Mouse (Mus musculus): ENCODE results near the gene Srrm2.

GRCm38 (mm10) chr17:23748631-23749391, 41.5 kb upstream of the Srrm2 start:
- TF ChIP-seq POLR2A (IDR thresholded peaks at IDR 0.05; ENCODE audit: low read depth, low read length) = no peak
- peak; percentile 75; the same call in 1 of the 2 replicates for TF ChIP-seq CTCF (IDR thresholded peaks at IDR 0.05; ENCODE audit: extremely low read depth, insufficient read length, insufficient replicate concordance, low read depth, low read length)
